Mouse (Mus musculus) gastrocnemius, adult 18-20 months (tissue): ENCODE data around the gene Pramef6. TPM values are rescaled to one million over a fixed set of nuclear protein-coding genes. Genes with fewer than 3 reads are reported as not detected.
"Not testable (repeated sequence)": the region's sequence is repeated elsewhere in the genome, so short reads cannot be mapped to it uniquely, and the experiment has no call there.

Source experiments
- DNase-seq: peaks from one replicate; pipeline ENCODE4 v3.0.0; 2021; ENCODE audit warnings: low spot score
- long read RNA-seq, 2 experiments: library from polyadenylated mRNA; stranded (forward); transcript quantifications; one replicate each; pipeline ENCODE4 v2.0.0; 2021
- total RNA-seq, 2 experiments: library from RNA; stranded (reverse); gene quantifications; 2 replicates each; pipeline ENCODE4 v1.2.3; 2021

Pramef6 gene
- not detected for total RNA-seq
- long read RNA-seq, experiment 1, result 0 reads
- long read RNA-seq, experiment 2, result 0 reads

DNA sequence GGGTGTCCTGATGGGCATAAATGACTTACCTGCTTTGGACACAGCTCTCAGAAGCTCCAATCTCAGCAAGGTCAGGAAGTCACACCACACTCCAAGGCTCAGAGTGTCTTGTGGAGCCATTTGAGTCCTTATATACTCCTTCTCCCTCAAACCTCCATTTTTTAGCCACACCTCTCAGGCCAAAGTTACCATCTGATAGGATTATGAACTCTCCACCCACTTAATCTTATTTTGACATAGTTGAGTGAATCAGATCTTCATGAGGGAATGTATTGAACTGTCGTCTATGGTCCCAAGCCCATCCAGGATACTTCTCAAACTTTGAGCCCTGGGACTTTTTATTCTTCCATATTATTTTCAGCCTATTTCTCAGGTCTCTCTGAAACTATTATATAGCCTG is at the start of gene Pramef6:
Gene Pramef6, minus strand, starts transcription at position 101 of the 400 bp plus-strand sequence.
- DNase-seq, result not testable (repeated sequence)

DNA sequence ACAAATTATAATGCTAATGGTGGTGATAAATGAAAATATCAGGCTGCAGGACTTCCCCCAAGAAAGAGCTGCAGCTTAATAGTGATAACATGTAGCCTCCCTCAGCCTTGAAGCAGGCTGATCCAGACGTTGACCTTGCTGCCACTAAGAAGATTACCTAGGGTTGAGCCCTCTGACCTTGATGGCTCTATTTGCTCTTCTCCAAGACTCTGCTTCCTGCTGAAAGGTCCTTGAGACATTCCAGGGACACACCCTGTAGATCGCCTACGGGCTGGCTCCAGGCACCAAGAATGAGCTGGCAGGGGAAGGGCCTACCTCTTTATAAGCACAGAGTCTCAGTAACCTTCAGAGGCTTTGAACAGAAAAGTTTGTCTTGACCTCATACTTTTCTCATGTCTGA is 5.8 kb downstream of the Pramef6 start:
- DNase-seq, result not testable (repeated sequence)

DNA sequence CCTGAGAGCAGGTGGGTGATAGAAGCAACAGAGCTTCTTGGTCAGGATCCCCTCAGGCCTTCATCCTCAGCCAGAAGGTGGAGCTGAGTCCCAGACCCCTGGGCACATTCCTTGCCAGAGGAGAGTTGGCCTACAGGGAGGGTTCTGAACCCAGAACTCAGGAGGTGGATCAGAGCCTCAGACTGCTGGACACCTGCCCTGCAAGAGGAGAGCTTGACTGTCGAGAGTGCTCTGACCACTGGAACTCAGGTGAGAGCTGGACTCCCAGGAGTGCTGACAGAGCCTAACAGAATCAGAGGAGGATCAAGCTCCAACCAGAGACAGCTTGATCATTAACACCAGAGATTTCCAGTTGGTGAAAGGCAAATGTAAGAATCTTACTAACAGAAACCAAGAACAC is 17.8 kb downstream of the Pramef6 start:
- not testable (repeated sequence) for DNase-seq

- not testable (repeated sequence) for DNase-seq
Observed at GRCm38 (mm10) chr4:143846197-143846596, 54.0 kb downstream of the Pramef6 start, which contains the start of gene Gm13103. TSS of gene Gm13103 (plus strand) at chr4:143846497.

Other genes with a start within 250 kb of the Pramef6 start
- not detected for gene Gm13088, start 243.1 kb downstream of the Pramef6 start, total RNA-seq
- gene Gm13089, start 197.7 kb downstream of the Pramef6 start, total RNA-seq, result not detected
- not detected for gene Gm13078, start 180.9 kb downstream of the Pramef6 start, total RNA-seq
- not detected for gene Gm13023, start 111.0 kb downstream of the Pramef6 start, total RNA-seq
- gene Gm13084, start 84.3 kb downstream of the Pramef6 start, total RNA-seq, result not detected
- not detected for gene Gm13103, start 53.9 kb downstream of the Pramef6 start, total RNA-seq
- not detected for gene Pramef25, start 50.6 kb upstream of the Pramef6 start, total RNA-seq
- not detected for gene Gm13101, start 66.6 kb upstream of the Pramef6 start, total RNA-seq
- gene Pramef17, start 94.0 kb upstream of the Pramef6 start, total RNA-seq, result not detected
- not detected for gene Pramel4, start 158.7 kb upstream of the Pramef6 start, total RNA-seq
- gene Gm13102, start 206.1 kb upstream of the Pramef6 start, total RNA-seq, result not detected